Mouse (Mus musculus) megakaryocyte-erythroid progenitor cell, adult 5-6 weeks (primary cell): ENCODE data around the gene Yae1d1. TPM values are rescaled to one million over a fixed set of nuclear protein-coding genes. Genes with fewer than 3 reads are reported as not detected.
"Not testable (repeated sequence)": the region's sequence is repeated elsewhere in the genome, so short reads cannot be mapped to it uniquely, and the experiment has no call there.

Experiments
- ATAC-seq: replicated peaks from 2 replicates; pipeline ENCODE4 v1.8.0; 2016; ENCODE audit warnings: mild to moderate bottlenecking, inconsistent platforms; ENCODE audit not compliant: severe bottlenecking, poor library complexity, low FRiP score, low TSS enrichment
- total RNA-seq, 2 experiments: library from RNA; stranded (forward) in 1 of 2; stranded (reverse) in 1 of 2; fragments of 200-1000, 215-1000 nt in 1 of 2; fragments of >200 nt in 1 of 2; fragmentation: Nextera tagmentation in 1 of 2; gene quantifications; 2 replicates each; pipeline ENCODE4 v1.2.3; 2014 to 2017

The Yae1d1 gene
- 21.8 and 24.1 TPM in 2 replicates for total RNA-seq (2014; fragmentation: Nextera tagmentation)
- total RNA-seq (2017) = 18.1 and 23.2 TPM in 2 replicates

DNA sequence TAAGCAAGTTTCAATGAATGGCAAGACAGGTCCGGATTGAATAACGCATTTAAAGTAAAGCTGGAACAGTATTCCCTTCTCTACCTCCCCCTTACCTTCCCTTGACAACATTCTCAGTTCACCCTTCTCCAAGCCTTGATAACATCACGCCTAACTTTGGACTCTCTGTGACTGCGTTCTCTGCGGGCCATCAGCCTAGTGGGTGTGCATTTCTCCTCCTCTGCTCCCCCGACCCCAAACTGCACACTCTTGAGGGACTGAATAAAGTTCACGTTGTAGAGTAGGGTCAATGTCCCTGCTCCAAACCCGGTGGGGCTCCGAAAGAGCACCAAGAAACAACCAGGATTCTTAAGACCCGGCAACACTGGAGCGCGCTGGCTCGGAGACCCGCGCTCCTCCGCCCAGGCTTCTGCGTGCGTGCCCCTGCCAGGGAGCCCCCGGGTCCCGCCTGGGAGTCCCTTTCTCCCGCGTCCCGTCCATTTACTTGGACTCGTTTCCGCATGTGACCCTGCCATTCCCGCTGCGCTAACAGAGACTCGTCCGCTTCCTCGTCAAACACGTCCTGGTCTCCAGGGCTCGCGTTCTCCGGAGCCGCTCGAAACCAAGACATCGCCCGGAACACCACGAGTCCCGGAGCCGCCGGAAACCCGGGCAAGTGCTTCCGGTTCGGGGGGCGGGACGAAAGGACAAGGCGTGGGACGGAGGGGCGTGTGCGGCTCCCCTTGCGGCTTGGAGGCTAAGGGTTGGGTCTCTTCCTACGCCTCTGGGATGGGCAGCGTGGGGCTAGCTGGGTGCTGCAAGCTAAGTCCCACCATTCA, at the start of gene Yae1d1:
Yae1d1 (minus strand) TSS at position 653 of the 818 bp plus-strand sequence.
- peak; percentile 99 for ATAC-seq

DNA sequence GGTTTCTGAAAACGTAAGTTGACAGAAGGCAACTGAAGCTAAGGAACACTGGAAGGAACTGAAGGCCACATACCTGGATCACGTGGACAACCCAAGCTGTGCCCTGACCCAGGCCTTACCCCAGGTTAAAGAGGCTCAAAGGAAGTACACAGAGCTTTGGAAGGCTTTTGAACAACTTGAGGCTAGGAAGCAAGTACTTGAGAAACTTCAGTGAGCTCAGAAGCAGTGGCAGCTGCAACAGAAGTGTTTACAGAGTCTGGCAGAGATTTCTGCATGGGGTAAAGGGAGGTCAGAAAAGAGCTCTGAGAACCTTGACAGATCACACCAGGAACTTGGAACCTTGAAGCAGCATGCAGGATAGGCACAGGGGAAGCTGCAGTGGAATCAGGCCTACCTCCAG, 45.7 kb upstream of the Yae1d1 start:
- ATAC-seq = no peak

DNA sequence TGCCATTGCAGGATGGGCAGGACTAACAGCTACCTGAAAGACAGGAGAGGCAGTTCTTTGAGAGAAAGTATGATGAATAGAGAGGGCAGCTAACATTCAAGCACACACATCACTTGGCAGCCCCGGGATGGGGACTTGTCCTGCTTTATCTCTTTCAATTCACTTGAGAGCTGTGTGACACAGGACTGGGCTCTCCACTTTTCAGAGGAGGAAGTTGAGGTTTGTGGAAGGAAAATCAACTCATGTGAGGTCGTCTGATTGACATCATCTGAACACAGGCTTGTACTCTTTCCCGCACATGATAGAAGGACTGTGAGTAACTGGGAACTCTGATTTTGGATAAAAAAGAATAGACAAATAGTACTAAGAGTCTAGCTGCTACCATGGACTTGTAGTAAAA, 23.5 kb upstream of the Yae1d1 start:
- ATAC-seq = no peak

DNA sequence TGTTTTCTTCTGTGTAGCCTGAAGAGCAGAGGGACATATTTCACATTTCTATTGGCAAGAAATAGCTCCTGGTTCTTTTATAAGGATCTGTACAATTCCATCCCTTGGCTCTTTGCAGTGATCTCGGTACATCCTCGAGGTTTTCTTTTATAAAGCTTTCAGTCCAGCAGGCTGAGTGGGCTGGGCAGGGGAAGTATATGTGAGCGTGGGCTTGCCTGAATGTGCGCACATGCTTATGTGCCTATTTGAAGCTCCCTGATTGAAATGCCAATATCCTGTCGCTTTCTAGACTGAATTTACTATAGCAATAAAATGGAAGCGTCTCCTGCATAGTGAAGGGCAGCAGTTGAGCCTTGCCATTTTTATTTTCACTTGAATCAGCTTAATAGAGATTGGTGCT, 20.1 kb upstream of the Yae1d1 start:
- ATAC-seq = no peak

DNA sequence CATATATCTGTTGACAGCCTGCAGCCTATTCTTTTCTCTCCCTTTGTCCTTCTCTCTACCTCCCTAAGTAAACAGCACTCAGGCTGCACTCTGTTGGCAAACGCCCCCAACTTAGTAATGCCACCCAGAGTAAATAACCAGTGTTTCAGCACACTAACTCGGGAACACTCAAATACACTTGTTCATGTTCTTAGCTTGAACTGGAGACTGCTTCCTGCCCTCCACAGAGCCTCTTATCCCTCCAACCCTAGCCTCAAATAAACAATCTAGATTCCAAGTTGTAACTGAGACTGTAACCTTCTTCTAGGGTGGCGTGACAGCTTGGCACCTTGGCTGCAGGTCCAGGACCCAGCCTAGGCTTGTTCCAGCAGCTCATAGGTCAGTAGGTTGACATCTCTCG, 17.9 kb upstream of the Yae1d1 start:
- ATAC-seq = no peak

DNA sequence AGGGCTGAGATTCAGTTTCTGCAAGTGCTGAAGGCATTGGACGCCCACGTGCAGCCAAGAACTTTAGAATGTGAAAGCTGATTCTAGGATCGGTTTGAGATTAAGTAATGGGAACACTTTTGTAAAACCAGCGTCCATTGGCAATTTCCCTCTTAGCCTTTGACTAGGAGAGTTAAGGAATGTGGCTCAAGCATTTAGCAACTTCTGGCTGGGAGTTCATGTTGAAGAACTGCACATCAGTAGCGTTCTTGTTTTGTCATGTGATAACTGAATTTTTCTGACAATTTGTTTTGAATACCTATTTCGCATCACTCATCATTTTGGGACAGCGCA, 332 bp upstream of the Yae1d1 start:
- ATAC-seq = no peak

DNA sequence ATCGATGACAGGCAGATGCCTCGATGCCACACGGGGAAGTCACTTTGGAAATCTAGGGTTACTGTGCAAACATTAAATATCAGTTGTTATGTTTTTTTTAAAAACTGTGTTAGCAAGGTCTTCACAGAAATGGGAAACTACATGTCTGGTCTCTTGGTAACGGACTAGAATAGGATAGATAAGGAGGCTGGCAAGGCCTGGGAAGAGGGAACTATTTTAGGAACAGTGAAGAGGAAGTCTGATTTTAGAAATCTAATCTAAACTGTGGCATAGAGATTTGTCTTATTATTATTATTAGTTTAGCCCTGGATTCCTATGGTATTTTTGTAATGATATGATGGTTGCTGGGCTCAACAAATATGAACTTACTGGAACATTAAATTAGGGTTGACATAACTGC, 1.1 kb downstream of the Yae1d1 start:
- ATAC-seq = no peak

DNA sequence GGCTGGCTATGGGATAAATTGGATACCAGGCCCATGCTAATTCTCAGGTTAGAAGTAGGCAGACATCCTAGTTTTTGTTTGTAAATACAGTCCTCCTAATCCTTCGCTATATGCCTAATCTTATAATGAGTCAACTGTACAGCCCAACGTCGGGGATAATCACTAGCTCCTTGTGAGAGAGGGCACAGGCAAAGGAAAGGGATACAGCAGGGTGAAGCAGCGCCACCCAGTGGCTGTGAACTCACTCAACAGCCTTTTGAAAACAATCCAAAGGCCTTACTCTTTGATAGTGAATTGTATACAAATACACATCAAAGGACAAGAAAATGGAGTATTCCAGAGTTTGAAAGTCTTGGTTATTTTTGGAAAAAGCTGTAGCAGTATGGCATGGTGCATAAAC, 10.0 kb downstream of the Yae1d1 start:
- peak; percentile 87 for ATAC-seq

DNA sequence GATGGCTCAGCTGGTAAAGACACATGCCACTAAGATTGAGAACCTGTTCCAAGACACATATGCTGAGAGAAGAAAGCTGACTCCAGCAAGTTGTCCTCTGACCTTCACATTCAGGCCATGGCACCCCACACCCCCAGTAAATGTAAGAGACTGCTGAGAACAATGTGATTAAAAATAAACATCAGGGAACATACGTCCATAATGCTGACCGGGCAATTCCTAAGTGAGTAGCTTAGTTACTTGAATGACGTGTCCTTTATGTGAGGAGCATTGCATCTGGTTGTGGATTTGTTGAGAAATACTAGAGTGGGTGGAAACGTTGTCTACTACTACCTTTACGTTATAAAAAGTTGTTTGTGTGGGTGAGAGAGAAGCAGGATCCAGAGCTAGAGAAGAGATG, 10.5 kb downstream of the Yae1d1 start:
- no peak for ATAC-seq

DNA sequence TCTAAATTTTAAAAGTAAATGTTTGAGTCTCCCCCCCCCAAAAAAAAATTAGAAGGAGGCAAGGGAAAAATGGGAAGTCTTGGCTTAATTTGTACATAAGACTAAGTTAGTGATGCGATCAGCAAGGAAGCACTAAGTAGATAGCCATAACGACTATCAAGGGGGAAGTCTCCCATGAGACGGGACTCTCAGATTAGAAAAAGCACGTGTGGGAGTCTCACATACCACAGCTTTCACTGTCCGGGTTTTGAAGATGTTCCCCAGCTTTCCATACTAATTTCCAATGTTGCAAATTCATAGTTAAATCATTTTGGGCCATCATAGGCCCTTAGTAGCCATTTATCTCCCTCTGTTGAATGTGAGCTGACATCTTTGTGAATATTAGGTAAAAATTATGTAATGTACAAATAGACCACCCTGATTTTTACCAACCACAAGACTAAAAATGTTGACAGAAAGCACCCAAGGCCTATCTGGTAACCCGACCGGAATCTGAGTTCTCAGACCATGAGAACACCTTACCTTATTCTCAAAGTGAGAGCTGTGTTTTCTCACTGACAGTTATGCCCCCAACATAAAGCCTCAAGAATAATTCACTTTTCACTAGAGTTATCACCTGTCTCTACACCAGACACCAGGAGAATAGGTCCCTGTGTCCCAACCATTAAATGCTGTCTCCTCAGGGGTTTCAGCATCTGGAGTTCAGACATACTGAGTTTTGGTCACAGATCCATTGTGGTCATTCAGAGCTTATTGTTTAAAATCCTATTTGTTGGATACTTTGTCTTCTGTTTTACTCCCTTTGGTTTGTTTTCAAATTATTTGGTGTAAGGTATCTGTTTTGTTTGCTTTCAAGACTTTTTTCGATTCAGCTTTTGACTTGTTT, 16.1 kb downstream of the Yae1d1 start:
- ATAC-seq = no peak

DNA sequence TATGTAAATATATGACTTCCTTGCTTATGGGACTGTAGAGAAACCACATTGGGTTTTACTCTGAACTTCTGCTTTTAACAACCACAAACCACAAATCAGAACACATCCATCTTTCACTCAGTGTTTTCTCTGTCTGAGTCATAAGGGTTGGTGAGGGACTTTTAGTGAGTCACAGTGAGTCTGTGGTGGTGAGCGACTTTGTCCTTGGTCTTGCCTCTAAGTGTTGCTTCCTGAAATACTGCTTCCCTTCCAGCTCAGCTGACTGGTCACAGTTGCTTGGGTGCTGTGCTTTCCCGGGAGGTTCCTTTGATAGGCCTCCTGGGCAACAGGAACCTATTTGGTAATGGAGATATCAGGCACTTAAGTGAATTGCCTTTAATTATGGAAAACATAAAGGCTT, 17.3 kb downstream of the Yae1d1 start:
- ATAC-seq = peak; percentile 50

DNA sequence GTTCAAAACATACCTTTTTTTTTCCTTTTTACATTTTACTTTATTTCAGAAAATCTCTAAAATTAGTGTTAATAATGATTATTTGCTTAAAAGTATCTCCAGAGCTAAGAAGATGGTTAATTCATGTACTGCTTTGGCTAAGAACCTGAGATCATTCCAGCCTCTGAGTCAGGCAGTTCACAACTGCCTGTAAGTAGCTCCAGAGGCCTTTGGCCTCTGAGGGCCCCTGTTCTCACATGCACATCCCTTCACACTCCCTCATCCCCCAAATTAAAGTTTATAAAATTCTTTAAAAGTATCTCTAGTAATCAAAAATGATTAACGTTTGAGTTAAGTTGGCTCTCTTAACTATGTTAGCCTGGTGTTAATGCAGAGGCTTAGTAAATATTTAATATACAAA, 17.7 kb downstream of the Yae1d1 start:
- ATAC-seq = no peak

DNA sequence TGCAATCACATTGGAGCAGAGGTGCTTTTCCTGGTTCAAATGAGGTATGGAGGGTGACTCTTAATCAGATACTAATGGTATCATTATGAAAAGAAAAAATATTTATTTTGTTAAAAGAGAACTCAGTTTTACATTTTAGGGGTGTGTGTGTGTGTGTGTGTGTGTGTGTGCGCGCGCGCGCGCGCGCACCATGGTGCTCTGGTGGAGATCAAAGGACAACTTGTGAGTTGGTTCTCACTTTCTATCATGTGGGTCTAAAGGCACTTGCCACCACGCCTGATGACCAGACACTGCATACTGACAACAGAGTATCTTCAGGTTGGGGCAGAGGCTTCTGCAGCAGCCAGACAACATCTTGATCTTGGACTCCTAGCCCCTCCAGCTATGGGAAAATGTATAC, 18.4 kb downstream of the Yae1d1 start:
- ATAC-seq = no peak

DNA sequence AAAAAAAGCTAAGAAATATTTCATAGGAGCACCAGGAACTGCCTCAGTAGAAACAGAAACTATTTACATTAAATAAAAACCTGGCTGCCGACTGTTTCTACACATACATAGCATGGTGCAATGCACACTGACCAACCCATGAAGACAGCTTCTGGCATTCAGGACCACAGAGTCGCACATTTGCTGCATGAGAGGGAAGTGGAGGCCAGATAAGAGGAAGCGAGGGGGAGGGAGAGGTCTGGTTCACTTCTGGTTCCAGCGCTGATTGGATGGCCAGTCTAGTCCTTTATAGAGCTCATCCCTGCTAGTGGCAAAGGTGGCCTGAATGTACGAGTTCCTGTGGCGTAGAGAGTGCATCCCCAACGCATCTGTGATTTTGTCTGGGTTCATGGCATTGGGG, 32.5 kb downstream of the Yae1d1 start:
- no peak for ATAC-seq

DNA sequence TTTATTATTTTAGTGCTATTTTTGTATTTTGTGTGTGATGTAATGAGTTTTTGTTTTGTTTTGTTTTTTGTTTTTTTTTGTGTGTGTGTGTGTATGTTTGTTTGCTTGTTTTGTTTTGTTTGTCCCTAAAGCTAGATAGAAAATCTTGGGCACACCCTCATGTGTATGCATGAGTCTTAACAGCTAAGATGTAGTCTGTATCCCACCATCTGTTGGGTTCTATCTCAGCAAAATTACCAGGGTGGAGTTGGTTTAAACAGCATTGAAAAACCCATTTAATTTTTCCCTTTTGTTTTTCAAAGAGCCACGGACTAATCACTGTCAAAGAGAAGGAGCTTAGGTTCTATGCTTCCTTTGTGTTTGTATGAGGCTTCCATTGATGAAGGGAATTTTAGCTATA, 38.9 kb downstream of the Yae1d1 start:
- ATAC-seq = no peak

DNA sequence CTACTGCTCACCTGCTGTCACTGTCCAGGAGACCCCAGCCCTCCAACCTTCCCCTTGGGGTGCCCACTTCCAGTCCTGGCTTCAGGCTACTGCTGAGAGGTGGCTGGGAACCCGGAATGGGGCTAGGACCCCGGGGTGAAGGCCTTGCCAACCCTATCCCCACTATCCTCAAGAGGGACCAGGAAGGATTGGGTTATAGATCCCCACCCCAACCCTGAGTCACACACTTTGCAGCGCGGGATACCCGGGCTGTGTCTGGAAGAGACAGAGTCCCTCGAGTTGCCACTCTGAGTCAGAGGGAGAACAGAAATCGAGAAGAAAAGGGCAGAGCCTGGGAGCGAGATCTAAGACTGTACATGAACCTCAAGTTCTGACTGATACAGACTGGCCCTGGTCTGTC, 42.6 kb downstream of the Yae1d1 start:
- not testable (repeated sequence) for ATAC-seq

DNA sequence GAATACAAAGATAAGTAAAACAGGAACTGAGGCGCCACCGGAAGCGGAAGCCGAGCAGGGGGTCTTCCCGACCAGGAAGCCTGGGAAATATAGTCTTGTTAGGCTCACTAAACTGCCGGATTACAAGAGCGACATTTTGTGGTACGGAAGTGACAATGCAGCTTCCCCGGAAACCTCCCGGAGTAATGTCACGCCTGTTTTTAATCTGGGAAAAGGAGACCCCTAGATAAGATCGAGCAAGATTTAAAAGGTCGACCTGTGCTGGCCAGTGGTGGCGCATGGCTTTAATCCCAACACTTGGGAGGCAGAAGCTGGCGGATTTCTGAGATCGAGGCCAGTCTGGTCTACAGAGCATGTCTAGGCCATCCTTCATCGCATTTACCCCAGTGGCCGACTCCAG, 43.6 kb downstream of the Yae1d1 start:
- no peak for ATAC-seq

DNA sequence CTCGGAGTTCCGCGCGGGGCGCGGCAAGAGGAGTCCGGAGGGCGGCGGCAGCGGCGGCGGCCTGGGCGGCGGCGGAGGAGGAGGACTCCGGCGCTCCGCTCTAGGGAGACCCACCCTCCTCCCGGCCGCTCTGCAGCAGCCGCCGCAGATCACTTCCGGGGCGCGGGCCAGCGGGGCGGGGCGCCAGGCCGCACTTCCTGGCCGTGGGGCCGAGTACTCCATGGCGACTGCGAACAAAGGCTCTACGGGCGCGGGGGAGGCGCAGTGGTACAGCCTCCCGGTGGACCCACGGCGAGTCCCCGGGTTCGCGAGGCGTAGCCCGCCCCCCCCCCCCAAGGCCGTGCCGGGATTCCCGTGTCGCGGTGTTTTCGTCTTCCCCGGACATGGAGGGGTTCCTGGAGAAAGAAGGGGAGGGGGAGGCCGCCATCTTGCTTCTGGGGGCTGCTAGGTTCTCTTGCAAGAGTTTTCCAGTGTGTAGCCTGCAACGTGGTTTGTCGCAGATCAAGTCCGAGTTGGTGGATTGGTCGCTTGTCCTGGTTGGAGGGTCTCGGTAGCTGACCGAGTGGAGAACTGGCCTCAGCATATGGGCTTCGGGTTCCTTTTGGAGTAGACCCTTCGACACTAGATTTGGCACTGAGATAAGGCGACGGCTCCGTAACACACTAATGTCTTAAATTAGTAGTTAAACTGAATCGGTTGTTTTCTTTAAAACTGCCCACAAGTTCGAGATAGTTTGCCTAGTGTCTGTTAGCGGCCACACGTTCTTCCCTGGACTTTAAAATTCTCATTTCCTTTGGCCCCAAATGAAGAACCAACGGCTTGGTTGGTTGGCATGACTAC, 48.9 kb downstream of the Yae1d1 start, which contains the start of gene Rala:
Rala (minus strand) TSS at position 162 of the 840 bp plus-strand sequence.
- ATAC-seq = peak; percentile 97

DNA sequence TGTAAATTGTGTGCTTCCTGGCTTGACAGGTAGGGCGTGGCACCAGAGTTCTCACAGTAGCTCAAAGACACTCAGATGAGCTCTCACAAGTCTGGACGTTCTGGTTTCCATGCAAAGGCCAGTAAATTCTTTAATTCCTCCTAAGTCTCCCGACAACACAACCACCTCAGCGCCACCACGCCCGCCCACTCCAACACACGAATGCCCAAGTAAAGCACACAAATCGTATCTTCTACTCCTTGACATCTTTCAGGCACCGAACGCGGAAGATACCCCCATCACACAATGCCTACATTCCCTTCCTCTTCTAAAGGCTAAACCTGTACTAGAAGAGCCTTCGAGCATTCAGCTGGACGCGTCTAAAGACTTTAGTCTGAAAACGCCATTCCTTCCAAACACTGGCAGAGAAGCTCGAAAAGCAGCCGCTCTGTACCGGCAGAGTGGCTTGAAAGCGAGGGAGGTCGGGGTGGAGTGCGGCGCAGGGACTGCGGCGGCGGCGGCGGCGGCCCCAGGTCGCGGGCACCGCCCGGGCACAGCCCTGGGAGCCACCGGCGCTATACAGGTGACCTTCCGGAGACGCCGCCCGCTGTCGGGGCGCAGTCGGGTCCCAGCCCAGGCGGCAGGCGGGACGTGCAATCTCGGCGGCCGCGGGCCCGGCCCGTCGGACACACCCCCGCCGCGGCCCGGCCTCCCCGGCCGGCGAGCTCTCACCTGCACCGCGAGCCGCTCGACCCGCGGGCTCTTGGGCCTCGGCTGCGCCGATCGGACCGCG, 49.7 kb downstream of the Yae1d1 start:
- ATAC-seq = peak; percentile 51
